Mouse (Mus musculus) ES-Bruce4 (cell line): Measurements from ENCODE around the gene Rxfp1.

Experiments used
- CTCF ChIP-seq: IDR thresholded peaks from one replicate; pipeline ENCODE4 v1.8.1; 2011; ENCODE audit warnings: low read depth, low read length
- EP300 ChIP-seq: IDR thresholded peaks from 2 replicates; pipeline ENCODE4 v1.6.1; 2011; ENCODE audit warnings: low read depth, low read length; ENCODE audit not compliant: insufficient read depth
- POLR2A ChIP-seq: IDR thresholded peaks from one replicate; pipeline ENCODE4 v1.8.1; 2011; ENCODE audit warnings: low read length; ENCODE audit not compliant: insufficient read depth

DNA sequence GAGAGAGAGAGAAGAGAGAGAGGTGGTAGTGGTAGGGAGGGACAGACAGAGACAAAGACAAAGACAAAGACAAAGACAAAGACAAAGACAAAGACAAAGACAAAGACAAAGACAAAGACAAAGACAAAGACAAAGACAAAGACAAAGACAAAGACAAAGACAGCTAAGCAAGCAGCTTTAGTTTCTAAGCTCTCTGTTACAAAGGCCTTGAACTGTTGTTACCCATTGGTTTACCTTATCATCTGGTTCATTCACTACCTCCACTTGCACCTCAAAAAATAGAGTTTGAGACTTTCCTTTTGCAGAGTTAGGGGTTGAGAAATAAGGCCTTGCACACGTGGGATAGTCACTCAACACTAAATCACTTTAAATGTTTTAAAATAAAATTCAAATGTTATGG, 16.1 kb upstream of the Rxfp1 start:
- TF ChIP-seq CTCF: no peak
- TF ChIP-seq EP300: no peak
- TF ChIP-seq POLR2A: no peak
